Mouse (Mus musculus): ENCODE results near the gene Trmt10a. TPM values are rescaled to one million over a fixed set of nuclear protein-coding genes. Genes with fewer than 3 reads are reported as not detected.

Gene Trmt10a
- polyA plus RNA-seq (2012; rRNA removed) (6.4 and 9.7 TPM in 2 replicates), polyA plus RNA-seq (2014; fragmentation: Nextera tagmentation; extraction: Ambion mirVana) (11.3 and 12.8 TPM in 2 replicates)

- Histone ChIP-seq H3K36me3 (ENCODE audit: control insufficient read depth, insufficient read depth, low read length) (no peaks in the 10 kb centered on the region), H3K4me3 (replicated peaks; ENCODE audit: low read length) (peak within 1 kb of the TSS; percentile 58), H3K9me3 (ENCODE audit: control insufficient read depth, low read length) (no peaks in the 10 kb centered on the region), H3K27ac (replicated peaks; ENCODE audit: low read depth, low read length) (peak within 1 kb of the TSS; percentile 98), H3K9ac (ENCODE audit: low read depth, low read length, severe bottlenecking) (peak within 1 kb of the TSS; percentile 81), H3K4me1 (ENCODE audit: control insufficient read depth, insufficient read depth, low read length) (peaks cover 4% of the 10 kb centered on the region), H3K4me2 (replicated peaks; ENCODE audit: low read depth, low read length, severe bottlenecking) (peak within 1 kb of the TSS; percentile 82), H3K27me3 (ENCODE audit: control insufficient read depth, insufficient read depth, low read length) (no peaks in the 10 kb centered on the region)
- ATAC-seq (ENCODE audit: low FRiP score, low read depth) (peak; percentile 98), DNase-seq (ENCODE audit: low spot score) (peak; percentile 97)
- TF ChIP-seq POLR2A (IDR thresholded peaks at IDR 0.05; ENCODE audit: borderline replicate concordance, extremely low read depth, insufficient read depth, insufficient read length), result peak; percentile 67; the same call in 1 of the 2 replicates
- under 1% methylated on average over 58 of the region's 70 CpGs for WGBS
These were observed at the start of gene Trmt10a for GRCm38 (mm10) chr3:138143315-138144059. TSS of gene Trmt10a (plus strand) at chr3:138143448.

GRCm38 (mm10) chr3:138095301-138095700, 47.9 kb upstream of the Trmt10a start:
- H3K4me1 ChIP-seq (ENCODE audit: control insufficient read depth, insufficient read depth, low read length), result no peaks in the 10 kb centered on the region
- DNase-seq (ENCODE audit: low spot score), result no peak
- no peaks in the 10 kb centered on the region for H3K27me3 ChIP-seq (ENCODE audit: control insufficient read depth, insufficient read depth, low read length)
- no peak for TF ChIP-seq POLR2A (IDR thresholded peaks at IDR 0.05; ENCODE audit: borderline replicate concordance, extremely low read depth, insufficient read depth, insufficient read length)
- 76% methylated on average over 3 of the region's 3 CpGs for WGBS
- no peak overlapping the region for H3K27ac ChIP-seq (replicated peaks; ENCODE audit: low read depth, low read length)
- no peak overlapping the region for H3K9ac ChIP-seq (ENCODE audit: low read depth, low read length, severe bottlenecking)
- H3K9me3 ChIP-seq (ENCODE audit: control insufficient read depth, low read length), result no peaks in the 10 kb centered on the region
- H3K4me3 ChIP-seq (replicated peaks; ENCODE audit: low read length), result no peak overlapping the region
- no peak for ATAC-seq (ENCODE audit: low FRiP score, low read depth)
- no peaks in the 10 kb centered on the region for H3K36me3 ChIP-seq (ENCODE audit: control insufficient read depth, insufficient read depth, low read length)
- no peak overlapping the region for H3K4me2 ChIP-seq (replicated peaks; ENCODE audit: low read depth, low read length, severe bottlenecking)

- Histone ChIP-seq H3K4me3 (replicated peaks; ENCODE audit: low read length) (no peak overlapping the region), H3K27me3 (ENCODE audit: control insufficient read depth, insufficient read depth, low read length) (no peaks in the 10 kb centered on the region), H3K9ac (ENCODE audit: low read depth, low read length, severe bottlenecking) (no peak overlapping the region), H3K9me3 (ENCODE audit: control insufficient read depth, low read length) (no peaks in the 10 kb centered on the region), H3K4me2 (replicated peaks; ENCODE audit: low read depth, low read length, severe bottlenecking) (no peak overlapping the region), H3K4me1 (ENCODE audit: control insufficient read depth, insufficient read depth, low read length) (no peaks in the 10 kb centered on the region), H3K27ac (replicated peaks; ENCODE audit: low read depth, low read length) (0 out of 2 replicates have a peak overlapping the region, but pooled peaks have one; percentile 38), H3K36me3 (ENCODE audit: control insufficient read depth, insufficient read depth, low read length) (no peaks in the 10 kb centered on the region)
- ATAC-seq (ENCODE audit: low FRiP score, low read depth) (peak; percentile 53; the same call in 1 of the 2 replicates), DNase-seq (ENCODE audit: low spot score) (peak; percentile 57)
- WGBS, result 70% methylated on average over 10 of the region's 10 CpGs
- no peak for TF ChIP-seq POLR2A (IDR thresholded peaks at IDR 0.05; ENCODE audit: borderline replicate concordance, extremely low read depth, insufficient read depth, insufficient read length)
These were observed 47.5 kb upstream of the Trmt10a start for GRCm38 (mm10) chr3:138095718-138096117.

- ATAC-seq (ENCODE audit: low FRiP score, low read depth), result no peak
- Histone ChIP-seq H3K27ac (replicated peaks; ENCODE audit: low read depth, low read length) (no peak overlapping the region), H3K9ac (ENCODE audit: low read depth, low read length, severe bottlenecking) (no peak overlapping the region), H3K4me1 (ENCODE audit: control insufficient read depth, insufficient read depth, low read length) (no peaks in the 10 kb centered on the region), H3K27me3 (ENCODE audit: control insufficient read depth, insufficient read depth, low read length) (no peaks in the 10 kb centered on the region), H3K9me3 (ENCODE audit: control insufficient read depth, low read length) (no peaks in the 10 kb centered on the region), H3K4me2 (replicated peaks; ENCODE audit: low read depth, low read length, severe bottlenecking) (no peak overlapping the region), H3K4me3 (replicated peaks; ENCODE audit: low read length) (no peak overlapping the region), H3K36me3 (ENCODE audit: control insufficient read depth, insufficient read depth, low read length) (no peaks in the 10 kb centered on the region)
- WGBS, result 88% methylated on average over 19 of the region's 19 CpGs
- DNase-seq (ENCODE audit: low spot score), result no peak
- no peak for TF ChIP-seq POLR2A (IDR thresholded peaks at IDR 0.05; ENCODE audit: borderline replicate concordance, extremely low read depth, insufficient read depth, insufficient read length)
These were observed 46.8 kb upstream of the Trmt10a start for GRCm38 (mm10) chr3:138096263-138097028.

GRCm38 (mm10) chr3:138097718-138098117, 45.5 kb upstream of the Trmt10a start:
- ATAC-seq (ENCODE audit: low FRiP score, low read depth) (peak; percentile 80), DNase-seq (ENCODE audit: low spot score) (peak; percentile 25)
- Histone ChIP-seq H3K36me3 (ENCODE audit: control insufficient read depth, insufficient read depth, low read length) (no peaks in the 10 kb centered on the region), H3K4me3 (replicated peaks; ENCODE audit: low read length) (no peak overlapping the region), H3K27me3 (ENCODE audit: control insufficient read depth, insufficient read depth, low read length) (no peaks in the 10 kb centered on the region), H3K27ac (replicated peaks; ENCODE audit: low read depth, low read length) (no peak overlapping the region), H3K4me2 (replicated peaks; ENCODE audit: low read depth, low read length, severe bottlenecking) (no peak overlapping the region), H3K9me3 (ENCODE audit: control insufficient read depth, low read length) (no peaks in the 10 kb centered on the region), H3K4me1 (ENCODE audit: control insufficient read depth, insufficient read depth, low read length) (no peaks in the 10 kb centered on the region), H3K9ac (ENCODE audit: low read depth, low read length, severe bottlenecking) (no peak overlapping the region)
- TF ChIP-seq POLR2A (IDR thresholded peaks at IDR 0.05; ENCODE audit: borderline replicate concordance, extremely low read depth, insufficient read depth, insufficient read length), result no peak
- 79% methylated on average over 1 of the region's 1 CpGs for WGBS

All from limb, embryonic 14.5 days (tissue).